9 mouse cellular contexts compared by ENCODE assay signal in the genomic region with DNA sequence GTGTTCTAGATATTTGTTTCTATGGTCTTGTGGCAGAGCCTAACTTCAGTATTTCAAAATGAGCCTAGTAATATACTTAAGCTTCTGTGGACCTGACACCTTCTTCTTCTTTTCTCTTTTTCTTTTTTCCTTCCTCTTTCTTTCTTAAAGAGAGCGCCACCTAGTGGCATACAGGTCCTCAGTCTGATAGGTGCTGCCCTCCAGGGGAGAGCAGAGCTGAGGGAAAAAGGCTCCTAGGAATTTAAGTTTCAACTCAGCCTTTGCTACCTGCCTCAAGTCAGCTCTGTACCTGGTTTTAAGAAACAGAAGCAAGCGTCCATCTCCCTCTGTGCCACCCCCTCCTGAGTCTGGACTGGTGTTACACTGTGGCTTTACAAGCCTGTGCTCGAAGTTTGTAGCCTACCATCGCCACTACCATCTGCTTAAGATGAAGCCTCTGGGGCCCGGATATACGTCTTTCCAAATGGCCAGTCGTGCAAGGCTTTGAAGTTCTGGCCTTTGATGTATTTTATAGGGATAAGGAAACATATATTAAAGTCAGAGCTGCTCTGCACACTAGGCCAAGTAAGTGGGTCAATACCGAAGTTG.
DNase-seq lines count a peak whose midpoint lies in the region; ATAC-seq and TF ChIP-seq lines count a peak whose summit lies in the region.
"Had no signal": no experiment of that assay in that cellular context is flagged by ENCODE, and none has a peak within 500 bp of the region (broad histone marks: within the 10 kb centered on the region; RNA-seq: fewer than 3 reads in every experiment).

No protein-coding gene starts in this region.

- 67% methylated on average over 8 of the region's 8 CpGs for WGBS in hindbrain, embryonic 14.5 days
- 64% methylated on average over 8 of the region's 8 CpGs for WGBS in hindbrain, embryonic 10.5 days
- 46% methylated on average over 8 of the region's 8 CpGs for WGBS in liver, embryonic 14.5 days (ENCODE audit: insufficient replicate concordance)
- WGBS in forebrain, embryonic 16.5 days = 65% methylated on average over 8 of the region's 8 CpGs

- no peaks in the 10 kb centered on the region for H3K9me3 ChIP-seq in hindbrain, embryonic 14.5 days (ENCODE audit: control insufficient read depth, low read length)
- no peaks in the 10 kb centered on the region for H3K9me3 ChIP-seq in hindbrain, embryonic 10.5 days
- no peaks in the 10 kb centered on the region for H3K9me3 ChIP-seq in E14TG2a.4 (ENCODE audit: low read length)
- no peaks in the 10 kb centered on the region for H3K9me3 ChIP-seq in liver, embryonic 14.5 days (ENCODE audit: control insufficient read depth, low read length)
- no peaks in the 10 kb centered on the region for H3K9me3 ChIP-seq in forebrain, embryonic 16.5 days (ENCODE audit: control insufficient read depth, low read length)
- H3K9me3 ChIP-seq: embryonic facial prominence, embryonic 12.5 days had no signal

- H3K9ac ChIP-seq in hindbrain, embryonic 14.5 days = no peak overlapping the region
- no peak overlapping the region for H3K9ac ChIP-seq in liver, embryonic 14.5 days (replicated peaks)
- H3K9ac ChIP-seq in forebrain, embryonic 16.5 days (replicated peaks; ENCODE audit: low read depth, low read length) = no peak overlapping the region
- H3K9ac ChIP-seq: embryonic facial prominence, embryonic 12.5 days had no signal

- no peak overlapping the region for H3K4me2 ChIP-seq in hindbrain, embryonic 14.5 days (replicated peaks)
- H3K4me2 ChIP-seq in liver, embryonic 14.5 days (ENCODE audit: low read depth) = no peak overlapping the region
- H3K4me2 ChIP-seq in forebrain, embryonic 16.5 days (ENCODE audit: low read length) = no peak overlapping the region
- H3K4me2 ChIP-seq: embryonic facial prominence, embryonic 12.5 days had no signal

- H3K36me3 ChIP-seq in hindbrain, embryonic 14.5 days (replicated peaks; ENCODE audit: control insufficient read depth, insufficient read depth) = no peaks in the 10 kb centered on the region
- no peaks in the 10 kb centered on the region for H3K36me3 ChIP-seq in hindbrain, embryonic 10.5 days
- H3K36me3 ChIP-seq in E14TG2a.4 (ENCODE audit: insufficient read depth, low read length) = no peaks in the 10 kb centered on the region
- no peaks in the 10 kb centered on the region for H3K36me3 ChIP-seq in liver, embryonic 14.5 days (replicated peaks; ENCODE audit: control insufficient read depth, insufficient read depth, low read depth)
- H3K36me3 ChIP-seq in forebrain, embryonic 16.5 days (ENCODE audit: control insufficient read depth, insufficient read depth) = no peaks in the 10 kb centered on the region
- H3K36me3 ChIP-seq: embryonic facial prominence, embryonic 12.5 days had no signal

- TF ChIP-seq CTCF in E14TG2a.4 (conservative IDR thresholded peaks at IDR 0.05; ENCODE audit: low read length) = peak; percentile 66
- peak; percentile 67 for TF ChIP-seq CTCF in liver, embryonic 14.5 days (IDR thresholded peaks at IDR 0.05; ENCODE audit: low read depth)

- no peaks in the 10 kb centered on the region for H3K27me3 ChIP-seq in hindbrain, embryonic 14.5 days (ENCODE audit: control insufficient read depth, insufficient read depth, low read length)
- H3K27me3 ChIP-seq in hindbrain, embryonic 10.5 days (ENCODE audit: insufficient read depth, poor library complexity, severe bottlenecking) = no peaks in the 10 kb centered on the region
- H3K27me3 ChIP-seq in E14TG2a.4 (ENCODE audit: insufficient read depth, low read length) = no peaks in the 10 kb centered on the region
- no peaks in the 10 kb centered on the region for H3K27me3 ChIP-seq in liver, embryonic 14.5 days (ENCODE audit: control insufficient read depth, insufficient read depth, low read length)
- H3K27me3 ChIP-seq in forebrain, embryonic 16.5 days (replicated peaks; ENCODE audit: control insufficient read depth, insufficient read depth, low read length) = no peaks in the 10 kb centered on the region
- H3K27me3 ChIP-seq: embryonic facial prominence, embryonic 12.5 days had no signal

- no peak overlapping the region for H3K4me3 ChIP-seq in hindbrain, embryonic 14.5 days (replicated peaks; ENCODE audit: low read length)
- H3K4me3 ChIP-seq in hindbrain, embryonic 10.5 days = no peak overlapping the region
- H3K4me3 ChIP-seq in E14TG2a.4 (replicated peaks; ENCODE audit: low read length) = no peak overlapping the region
- no peak overlapping the region for H3K4me3 ChIP-seq in liver, embryonic 14.5 days (ENCODE audit: insufficient read depth in 1 of 2, low read depth in 2 of 2, low read length in 2 of 2)
- no peak overlapping the region for H3K4me3 ChIP-seq in forebrain, embryonic 16.5 days (replicated peaks; ENCODE audit: low read length)
- H3K4me3 ChIP-seq: embryonic facial prominence, embryonic 12.5 days had no signal

- no peak for ATAC-seq in hindbrain, embryonic 14.5 days (ENCODE audit: low FRiP score)
- ATAC-seq in hematopoietic stem cell, adult 5-6 weeks (replicated peaks in 1 of 2; ENCODE audit: insufficient read depth in 1 of 2, low FRiP score in 2 of 2, low TSS enrichment in 1 of 2, low read depth in 1 of 2, poor library complexity in 2 of 2, severe bottlenecking in 2 of 2) = peak; percentile 75 to 87
- no peak for ATAC-seq in liver, embryonic 14.5 days (ENCODE audit: insufficient read depth)
- no peak for ATAC-seq in forebrain, embryonic 16.5 days

- H3K27ac ChIP-seq in hindbrain, embryonic 14.5 days = no peak overlapping the region
- H3K27ac ChIP-seq in hindbrain, embryonic 10.5 days = no peak overlapping the region
- H3K27ac ChIP-seq in liver, embryonic 14.5 days = no peak overlapping the region
- H3K27ac ChIP-seq in forebrain, embryonic 16.5 days (ENCODE audit: low read length) = no peak overlapping the region
- H3K27ac ChIP-seq: embryonic facial prominence, embryonic 12.5 days had no signal

- TF ChIP-seq EP300 in liver, embryonic 14.5 days (IDR thresholded peaks at IDR 0.05; ENCODE audit: low read depth) = no peak

- H3K4me1 ChIP-seq in hindbrain, embryonic 14.5 days (replicated peaks; ENCODE audit: control insufficient read depth, insufficient read depth, low read length) = peaks cover 15% of the 10 kb centered on the region
- peaks cover 13% of the 10 kb centered on the region for H3K4me1 ChIP-seq in hindbrain, embryonic 10.5 days (replicated peaks)
- no peaks in the 10 kb centered on the region; the same call in 1 of the 2 replicates for H3K4me1 ChIP-seq in E14TG2a.4 (replicated peaks; ENCODE audit: low read depth, low read length)
- no peaks in the 10 kb centered on the region for H3K4me1 ChIP-seq in liver, embryonic 14.5 days (replicated peaks; ENCODE audit: control insufficient read depth in 2 of 2, insufficient read depth in 2 of 2, low read length in 1 of 2)
- peaks cover 10% of the 10 kb centered on the region for H3K4me1 ChIP-seq in forebrain, embryonic 16.5 days (replicated peaks; ENCODE audit: control insufficient read depth, insufficient read depth, low read length)

- DNase-seq in hindbrain, embryonic 14.5 days (ENCODE audit: low spot score) = peak; percentile 41
- DNase-seq in hindbrain, embryonic 10.5 days (ENCODE audit: low spot score) = no peak
- peak; percentile 30 to 48 for DNase-seq in adrenal gland, postnatal 36 days
- peak in 2 of 3 experiments; percentile 3 to 13 for DNase-seq in liver, embryonic 14.5 days (ENCODE audit: low read depth in 3 of 3, low spot score in 3 of 3)
- peak; percentile 53 for DNase-seq in testis, postnatal 10 days (ENCODE audit: low spot score)

Comparison
In these comparisons a context has a peak if more than half of its experiments do, and no peak if none do; other contexts are left out.
1. ATAC-seq: peak in hematopoietic stem cell, adult 5-6 weeks (2 of 2); none in hindbrain, embryonic 14.5 days (single experiment), liver, embryonic 14.5 days (single experiment) and forebrain, embryonic 16.5 days (single experiment).